Mouse (Mus musculus) kidney, embryonic 16.5 days (tissue): Measurements from ENCODE around the gene Cerkl. TPM values are rescaled to one million over a fixed set of nuclear protein-coding genes. Genes with fewer than 3 reads are reported as not detected.
A peak's percentile ranks its signal among the peaks of the same experiment; 100 is the strongest.

Experiments used
- ATAC-seq: fragments of 200-750 bp; cut with Nextera tagmentation; 2 replicates; pipeline ENCODE4 v1.8.0; 2017; ENCODE audit warnings: moderate TSS enrichment; ENCODE audit not compliant: low FRiP score, low TSS enrichment
- H3K27ac ChIP-seq: fragments of 300-500 bp; sonication (generic); 2 replicates; pipeline ENCODE4 v1.5.1; 2014; ENCODE audit warnings: low read length
- H3K27me3 ChIP-seq: fragments of 300-500 bp; sonication (generic); 2 replicates; pipeline ENCODE4 v1.6.1; 2014; ENCODE audit warnings: low read length, control low read depth, mixed read lengths; ENCODE audit not compliant: insufficient read depth
- H3K36me3 ChIP-seq: fragments of 300-500 bp; sonication (generic); 2 replicates; pipeline ENCODE4 v1.6.1; 2014; ENCODE audit warnings: low read length, control low read depth, mixed read lengths; ENCODE audit not compliant: insufficient read depth
- H3K4me1 ChIP-seq: fragments of 300-500 bp; sonication (generic); 2 replicates; pipeline ENCODE4 v1.6.1; 2014; ENCODE audit warnings: low read length, control low read depth, mixed read lengths; ENCODE audit not compliant: insufficient read depth
- H3K4me2 ChIP-seq: fragments of 300-500 bp; sonication (generic); replicated peaks from 2 replicates; pipeline ENCODE4 v1.6.1; 2014; ENCODE audit warnings: low read depth, low read length
- H3K4me3 ChIP-seq: fragments of 300-500 bp; sonication (generic); 2 replicates; pipeline ENCODE4 v1.5.1; 2014; ENCODE audit warnings: mild to moderate bottlenecking, low read length
- H3K9ac ChIP-seq: fragments of 300-500 bp; sonication (generic); replicated peaks from 2 replicates; pipeline ENCODE4 v1.6.1; 2014; ENCODE audit warnings: low read length
- H3K9me3 ChIP-seq: fragments of 300-500 bp; sonication (generic); 2 replicates; pipeline ENCODE4 v1.6.1; 2016; ENCODE audit warnings: low read length, control low read depth
- WGBS: fragments of 180-500 bp; shearing (Covaris S2); extraction: QIAGEN DNeasy Blood & Tissue Kit; methylation state at CpG from one replicate; pipeline ENCODE4 v1.1.7; 2014; 5-methylcytosine and 5-hydroxymethylcytosine counted together
- polyA plus RNA-seq: library from polyadenylated mRNA; unstranded; fragments of >200 nt; fragmentation: Nextera tagmentation; extraction: Ambion mirVana; gene quantifications from 2 replicates; pipeline ENCODE4 v1.2.1, GENCODE M21; 2015

The Cerkl gene
- 1.8 and 2.0 TPM in 2 replicates for polyA plus RNA-seq

- Histone ChIP-seq H3K27ac (no peak within 1 kb of the TSS), H3K4me1 (peaks cover 13% of the 10 kb centered on the region; the same call in 1 of the 2 replicates), H3K9me3 (no peaks in the 10 kb centered on the region), H3K4me2 (peak within 1 kb of the TSS; percentile 49), H3K4me3 (peak within 1 kb of the TSS; percentile 35), H3K27me3 (peaks cover 70% of the 10 kb centered on the region), H3K9ac (no peak within 1 kb of the TSS), H3K36me3 (no peaks in the 10 kb centered on the region)
- WGBS: under 1% methylated on average over 41 of the region's 42 CpGs
- no peak; the same call in 1 of the 2 replicates for ATAC-seq
Measured at GRCm38 (mm10) chr2:79456575-79457349, at the start of gene Cerkl, which contains the start of gene Neurod1. Gene Cerkl (minus strand): TSS chr2:79456785. Gene Neurod1 (minus strand): TSS chr2:79456751.

DNA sequence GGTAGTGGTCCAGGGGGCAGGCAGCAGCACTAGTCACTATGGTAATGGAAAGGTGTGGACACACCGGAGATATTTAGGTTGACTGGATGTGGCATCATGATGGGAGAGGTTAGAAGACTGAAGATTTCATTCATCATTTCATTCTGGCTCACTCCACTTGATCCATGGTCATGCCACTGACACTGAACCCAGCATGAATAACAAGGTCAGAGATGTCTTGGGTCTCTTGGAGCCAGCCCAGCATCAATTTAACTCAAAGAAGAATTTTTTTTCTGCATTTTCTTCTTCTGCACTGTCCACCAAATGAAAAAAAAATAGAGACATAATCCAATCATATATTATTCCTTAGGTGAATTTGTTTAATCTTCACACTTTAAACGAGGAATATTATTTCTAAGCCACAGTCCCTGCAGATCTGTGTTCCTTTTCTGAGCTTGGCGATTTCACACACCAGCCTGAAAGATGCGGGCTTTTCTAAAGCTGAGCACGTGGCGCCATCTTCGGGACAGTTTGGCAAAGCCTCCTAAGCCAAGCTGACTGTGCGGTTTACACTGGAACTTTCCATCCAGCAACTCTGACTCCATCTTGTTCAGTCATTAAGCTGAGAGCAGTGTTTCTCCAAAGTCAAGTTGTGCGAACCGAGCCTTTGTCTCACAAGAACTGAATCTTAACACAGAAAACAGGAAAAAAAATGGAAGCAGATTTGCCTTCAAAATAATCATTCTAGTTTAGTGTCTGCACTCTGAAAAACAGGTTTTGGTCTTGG, 42.6 kb upstream of the Cerkl start:
- no peak overlapping the region for H3K4me3 ChIP-seq
- no peaks in the 10 kb centered on the region for H3K36me3 ChIP-seq
- H3K27me3 ChIP-seq: no peaks in the 10 kb centered on the region
- no peaks in the 10 kb centered on the region for H3K4me1 ChIP-seq
- ATAC-seq: peak; percentile 67; the same call in 1 of the 2 replicates
- no peaks in the 10 kb centered on the region for H3K9me3 ChIP-seq
- no peak overlapping the region for H3K9ac ChIP-seq
- no peak overlapping the region for H3K4me2 ChIP-seq
- H3K27ac ChIP-seq: no peak overlapping the region
- 23% methylated on average over 10 of the region's 10 CpGs for WGBS

DNA sequence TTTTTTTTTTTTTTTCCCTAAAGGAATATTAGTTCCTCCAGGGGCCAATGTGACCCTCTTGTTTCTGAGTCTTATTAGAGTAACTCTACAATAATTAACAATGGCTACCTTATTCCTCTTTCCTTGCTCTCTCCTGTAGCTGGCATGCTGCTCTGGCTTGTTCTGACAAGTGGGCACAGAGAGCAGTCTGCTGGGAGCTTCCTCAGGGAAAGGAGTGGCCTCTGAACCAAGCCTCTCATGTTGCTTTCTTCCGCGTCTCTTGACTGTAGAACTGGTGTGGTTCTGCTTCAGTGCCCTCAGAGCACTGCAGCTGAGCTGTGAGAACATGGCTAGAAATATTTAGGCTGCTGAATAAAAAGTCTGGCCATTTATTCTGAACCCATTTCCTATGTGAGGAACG, 28.5 kb upstream of the Cerkl start:
- Histone ChIP-seq H3K27me3 (no peaks in the 10 kb centered on the region), H3K36me3 (no peaks in the 10 kb centered on the region), H3K27ac (no peak overlapping the region), H3K9me3 (no peaks in the 10 kb centered on the region), H3K9ac (no peak overlapping the region), H3K4me2 (no peak overlapping the region), H3K4me3 (no peak overlapping the region), H3K4me1 (0 out of 2 replicates have a peak, but pooled peaks cover 2% of the 10 kb centered on the region)
- WGBS: 34% methylated on average over 3 of the region's 3 CpGs
- peak; percentile 91 for ATAC-seq

DNA sequence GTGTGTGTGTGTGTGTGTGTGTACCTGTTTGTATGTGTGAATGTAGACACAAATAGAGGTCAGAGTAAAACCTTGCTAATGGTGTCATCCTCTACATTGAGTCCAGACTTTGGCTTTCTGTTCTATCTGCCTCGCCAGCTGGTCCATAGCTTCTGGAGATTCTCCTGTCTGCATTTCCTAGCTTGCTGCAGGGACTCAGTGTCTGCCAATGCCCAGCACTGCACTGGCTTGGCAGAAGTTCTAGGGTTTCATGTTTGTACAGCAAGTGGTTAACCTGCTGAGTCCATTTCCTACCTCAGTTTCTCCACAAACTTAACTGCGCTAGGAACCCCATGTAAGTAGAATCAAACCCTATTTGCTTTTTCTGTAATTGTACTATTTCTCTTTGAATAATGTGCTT, 25.9 kb upstream of the Cerkl start:
- Histone ChIP-seq H3K4me2 (no peak overlapping the region), H3K27ac (no peak overlapping the region), H3K27me3 (no peaks in the 10 kb centered on the region), H3K4me1 (0 out of 2 replicates have a peak, but pooled peaks cover 2% of the 10 kb centered on the region), H3K9me3 (no peaks in the 10 kb centered on the region), H3K4me3 (no peak overlapping the region), H3K36me3 (no peaks in the 10 kb centered on the region), H3K9ac (no peak overlapping the region)
- WGBS: 94% methylated on average over 2 of the region's 2 CpGs
- ATAC-seq: no peak

DNA sequence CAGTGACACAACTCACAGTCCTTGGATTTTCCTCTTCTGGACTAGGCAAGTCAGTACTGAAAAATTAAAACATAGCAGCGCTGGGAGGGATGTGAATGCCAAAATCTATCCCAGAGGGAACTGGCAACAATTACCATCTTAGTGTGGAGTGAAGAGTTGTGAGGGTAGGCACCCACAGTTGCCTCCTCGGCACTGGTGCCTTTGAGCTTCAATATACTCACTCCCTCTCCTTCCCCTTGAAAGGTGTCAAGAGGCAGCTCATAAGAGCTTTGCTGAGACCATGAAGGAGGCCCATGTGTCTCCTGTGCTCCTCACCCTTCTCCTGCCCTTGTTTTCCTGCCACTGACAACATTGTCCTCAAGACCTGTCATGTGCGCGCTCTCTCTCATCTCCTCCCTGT, 5.8 kb upstream of the Cerkl start:
- no peaks in the 10 kb centered on the region for H3K36me3 ChIP-seq
- peaks cover 32% of the 10 kb centered on the region for H3K27me3 ChIP-seq
- no peak overlapping the region for H3K4me3 ChIP-seq
- no peak overlapping the region for H3K9ac ChIP-seq
- no peak overlapping the region for H3K27ac ChIP-seq
- H3K9me3 ChIP-seq: no peaks in the 10 kb centered on the region
- WGBS: 87% methylated on average over 4 of the region's 4 CpGs
- 0 out of 2 replicates have a peak, but pooled peaks cover 8% of the 10 kb centered on the region for H3K4me1 ChIP-seq
- no peak for ATAC-seq
- H3K4me2 ChIP-seq: no peak overlapping the region

GRCm38 (mm10) chr2:79461861-79462260, 5.3 kb upstream of the Cerkl start:
- no peak overlapping the region for H3K4me2 ChIP-seq
- no peak overlapping the region for H3K4me3 ChIP-seq
- no peaks in the 10 kb centered on the region for H3K36me3 ChIP-seq
- H3K27ac ChIP-seq: no peak overlapping the region
- H3K27me3 ChIP-seq: peaks cover 38% of the 10 kb centered on the region
- WGBS: 80% methylated on average over 2 of the region's 2 CpGs
- H3K9ac ChIP-seq: no peak overlapping the region
- ATAC-seq: no peak
- H3K9me3 ChIP-seq: no peaks in the 10 kb centered on the region
- 0 out of 2 replicates have a peak, but pooled peaks cover 8% of the 10 kb centered on the region for H3K4me1 ChIP-seq

DNA sequence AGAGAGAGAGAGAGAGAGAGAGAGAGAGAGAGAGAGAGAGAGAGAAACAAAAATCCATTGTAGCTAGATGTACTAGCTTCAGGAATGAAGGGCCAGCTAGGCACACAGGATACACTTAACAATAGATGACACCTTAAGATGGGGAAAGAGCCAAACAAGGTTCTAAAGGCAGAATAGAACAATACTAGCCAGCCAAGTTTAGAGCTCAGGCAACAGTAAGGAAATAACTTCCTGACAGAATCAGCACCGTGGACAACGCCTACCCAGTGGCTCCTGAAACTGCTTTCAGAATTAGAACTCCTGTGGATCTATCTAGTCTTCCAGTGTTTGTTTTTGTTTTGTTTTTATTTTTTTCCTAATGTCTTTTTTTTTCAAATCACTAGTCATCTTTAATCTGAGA, 4.0 kb upstream of the Cerkl start:
- Histone ChIP-seq H3K9me3 (no peaks in the 10 kb centered on the region), H3K9ac (no peak overlapping the region), H3K4me2 (no peak overlapping the region), H3K27me3 (peaks cover 51% of the 10 kb centered on the region), H3K27ac (no peak overlapping the region), H3K4me1 (0 out of 2 replicates have a peak, but pooled peaks cover 13% of the 10 kb centered on the region), H3K36me3 (no peaks in the 10 kb centered on the region), H3K4me3 (no peak overlapping the region)
- no peak for ATAC-seq
- WGBS: 2% methylated on average over 2 of the region's 2 CpGs

DNA sequence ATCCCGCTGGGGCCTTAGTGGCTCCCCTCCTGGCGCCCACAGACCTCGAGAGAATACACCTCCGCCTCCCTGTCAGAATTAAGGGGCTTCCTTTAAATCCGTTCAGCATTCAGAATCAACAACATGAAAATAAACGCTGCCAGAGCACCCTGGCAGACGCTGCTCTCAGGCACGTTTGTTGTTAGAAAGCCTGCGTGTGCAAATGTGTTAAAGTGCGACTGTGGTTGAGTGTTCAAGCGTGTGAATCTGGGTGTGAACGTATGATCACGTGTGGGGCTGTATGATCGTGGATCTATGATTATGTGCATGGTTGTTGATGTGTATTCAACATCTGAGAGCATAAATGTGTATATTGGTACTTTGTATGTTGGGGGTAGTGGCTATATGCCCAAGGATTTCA, 3.5 kb upstream of the Cerkl start:
- WGBS: 9% methylated on average over 14 of the region's 14 CpGs
- H3K4me3 ChIP-seq: no peak overlapping the region
- H3K9ac ChIP-seq: no peak overlapping the region
- no peaks in the 10 kb centered on the region for H3K36me3 ChIP-seq
- H3K27ac ChIP-seq: no peak overlapping the region
- H3K4me1 ChIP-seq: 0 out of 2 replicates have a peak, but pooled peaks cover 13% of the 10 kb centered on the region
- H3K27me3 ChIP-seq: peaks cover 55% of the 10 kb centered on the region
- no peak for ATAC-seq
- no peak overlapping the region for H3K4me2 ChIP-seq
- H3K9me3 ChIP-seq: no peaks in the 10 kb centered on the region

DNA sequence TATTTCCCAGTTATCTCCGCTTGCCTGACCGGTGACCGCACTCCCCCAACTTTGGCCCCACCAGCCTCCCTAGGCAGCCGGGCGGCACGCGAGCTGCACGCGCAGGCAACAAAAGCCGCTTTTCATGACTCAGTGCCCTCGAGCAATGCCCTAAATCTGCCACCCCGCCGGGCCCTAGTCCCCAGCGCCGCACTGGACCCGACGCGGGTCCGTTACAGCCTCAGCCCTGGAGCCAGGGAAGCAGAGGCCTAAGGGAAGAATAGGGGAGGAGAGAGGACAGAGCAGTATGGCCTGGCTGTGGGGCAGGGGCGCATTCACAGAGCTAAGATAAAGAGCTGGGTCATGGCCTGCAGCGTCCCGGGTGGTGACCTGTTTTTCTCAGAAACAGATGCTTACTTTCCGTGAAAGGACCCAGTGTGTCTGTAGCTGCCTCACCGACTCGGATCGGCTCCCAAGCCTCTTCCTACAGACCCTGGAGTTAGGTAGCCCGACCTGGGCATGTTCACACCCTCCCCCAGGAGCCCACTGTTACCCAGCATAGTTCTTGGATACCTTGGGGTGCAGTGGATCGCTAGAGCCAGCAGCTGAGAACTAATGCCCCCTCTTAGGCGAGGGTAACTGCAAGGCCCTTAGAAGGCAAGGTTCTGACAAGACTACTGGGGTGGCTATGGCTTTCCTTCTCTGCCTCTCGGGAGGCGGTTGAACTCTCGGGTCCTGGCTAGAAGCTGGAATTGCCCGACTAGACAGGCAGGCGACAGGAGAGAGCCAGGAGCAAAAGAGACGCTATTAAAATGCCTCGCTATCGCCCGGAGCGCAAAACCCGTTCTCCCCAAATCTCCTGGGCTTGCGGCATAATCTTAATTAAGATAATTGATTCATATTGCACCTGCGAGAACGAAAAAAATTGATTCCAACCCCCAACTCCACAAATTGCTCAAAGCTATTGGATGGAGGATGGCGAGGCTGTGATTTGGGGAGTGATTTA, 2.8 kb upstream of the Cerkl start:
- Histone ChIP-seq H3K4me3 (peak overlapping the region; percentile 3; the same call in 1 of the 2 replicates), H3K9me3 (no peaks in the 10 kb centered on the region), H3K27me3 (peaks cover 63% of the 10 kb centered on the region), H3K36me3 (no peaks in the 10 kb centered on the region), H3K4me1 (0 out of 2 replicates have a peak, but pooled peaks cover 13% of the 10 kb centered on the region), H3K4me2 (no peak overlapping the region), H3K27ac (no peak overlapping the region), H3K9ac (no peak overlapping the region)
- WGBS: 1% methylated on average over 44 of the region's 44 CpGs
- peak; percentile 21; the same call in 1 of the 2 replicates for ATAC-seq
